Mouse (Mus musculus): Measurements from ENCODE around the gene Trmt2a. TPM values are rescaled to one million over a fixed set of nuclear protein-coding genes. Genes with fewer than 3 reads are reported as not detected.

The Trmt2a gene
- polyA plus RNA-seq, 1 experiment: 56.2 TPM

DNA sequence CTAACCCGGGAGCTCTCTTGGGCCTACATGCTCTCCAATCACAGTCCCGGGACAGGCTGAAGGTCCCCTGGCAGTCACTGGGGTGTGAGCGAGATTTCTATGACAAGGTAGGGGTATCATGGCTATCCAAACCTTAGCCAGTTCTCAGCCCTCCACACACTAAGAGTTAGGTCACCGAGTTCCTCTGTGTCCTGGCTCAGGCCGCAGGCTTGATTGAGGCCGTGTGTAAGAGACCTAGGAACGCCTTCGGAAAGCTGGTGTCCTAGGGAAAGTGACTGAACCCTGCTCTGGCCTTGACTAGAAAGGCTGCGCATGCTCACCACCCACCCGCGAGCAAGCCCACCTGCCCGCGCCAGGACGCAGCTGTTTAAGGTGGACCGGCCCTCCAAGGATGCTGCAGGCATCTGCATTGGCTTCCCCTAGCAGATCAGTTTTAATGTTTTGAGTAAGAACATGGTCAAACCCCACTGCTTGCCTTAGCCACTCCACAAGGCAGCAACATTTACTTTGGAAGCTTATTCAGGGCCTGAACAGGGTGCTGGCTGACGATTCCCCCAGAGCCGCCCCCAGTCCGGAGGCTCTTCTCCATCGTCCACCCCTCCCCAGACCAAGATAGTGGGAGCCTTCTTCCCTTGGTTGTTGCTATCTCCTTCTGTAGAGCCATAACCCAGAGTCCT is 13.0 kb upstream of the Trmt2a start:
- peak overlapping the region; percentile 19 for H3K27ac ChIP-seq (ENCODE audit: insufficient read depth, low read length)
- H3K4me1 ChIP-seq (ENCODE audit: control insufficient read depth, insufficient read depth, insufficient read length): peaks cover 9% of the 10 kb centered on the region; the same call in 1 of the 2 replicates
- no peaks in the 10 kb centered on the region for H3K27me3 ChIP-seq (ENCODE audit: control insufficient read depth, insufficient read depth, low read length)
- peaks cover 5% of the 10 kb centered on the region for H3K36me3 ChIP-seq (ENCODE audit: control insufficient read depth, insufficient read depth, low read length)
- peak overlapping the region; percentile 67 for H3K4me3 ChIP-seq (ENCODE audit: extremely low read depth, insufficient read depth, insufficient read length)
- peak in 1 of 2 experiments; percentile 48 for DNase-seq (ENCODE audit: low read depth in 1 of 2, low spot score in 2 of 2)
- no peak for TF ChIP-seq CTCF (IDR thresholded peaks at IDR 0.05; ENCODE audit: extremely low read depth, insufficient read depth, insufficient read length, insufficient replicate concordance)
- WGBS: 15% methylated on average over 19 of the region's 19 CpGs

DNA sequence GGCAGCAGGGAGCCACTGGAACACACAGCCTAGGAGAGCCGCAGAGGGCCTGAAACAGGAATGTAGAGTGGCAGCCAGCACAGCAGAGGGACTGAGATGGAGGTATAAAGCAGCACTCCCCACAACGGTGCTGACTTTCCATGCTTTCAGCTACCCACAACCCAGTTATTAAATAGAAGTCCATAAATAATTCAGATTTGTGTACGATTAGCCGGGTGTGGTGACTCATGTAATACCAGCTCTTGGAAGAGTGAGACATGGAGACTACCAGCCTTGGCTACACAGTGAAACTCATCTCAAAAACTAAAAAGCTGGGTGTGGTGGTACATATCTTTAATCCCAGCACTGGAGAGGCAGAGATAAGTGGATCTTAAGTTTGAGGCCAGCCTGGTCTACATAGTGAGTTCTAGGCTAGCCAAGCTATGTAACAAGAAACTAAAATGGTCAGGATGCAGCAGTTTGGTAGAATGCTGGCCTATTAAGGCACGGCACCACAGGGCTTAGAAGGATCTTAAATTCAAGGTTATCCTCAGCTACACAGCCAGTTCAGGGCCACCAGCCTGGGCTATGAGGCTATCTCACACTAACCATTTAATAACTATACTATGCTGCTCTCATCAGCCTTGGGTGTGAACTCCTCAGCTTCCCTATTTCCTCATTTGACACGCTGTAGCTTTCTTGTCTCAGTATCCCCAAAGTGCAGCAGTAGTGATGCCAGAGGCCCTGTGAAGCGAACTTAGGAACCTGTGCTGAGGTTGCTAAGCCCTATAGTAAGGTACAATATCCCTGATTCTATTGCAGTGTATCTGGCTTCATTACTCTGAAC is 11.6 kb upstream of the Trmt2a start:
- DNase-seq (ENCODE audit: low read depth in 1 of 2, low spot score in 2 of 2): no peak
- 85% methylated on average over 7 of the region's 7 CpGs for WGBS
- Histone ChIP-seq H3K27me3 (ENCODE audit: control insufficient read depth, insufficient read depth, low read length) (no peaks in the 10 kb centered on the region), H3K27ac (ENCODE audit: insufficient read depth, low read length) (no peak overlapping the region), H3K4me3 (ENCODE audit: extremely low read depth, insufficient read depth, insufficient read length) (no peak overlapping the region), H3K36me3 (ENCODE audit: control insufficient read depth, insufficient read depth, low read length) (peaks cover 13% of the 10 kb centered on the region), H3K4me1 (ENCODE audit: control insufficient read depth, insufficient read depth, insufficient read length) (peaks cover 7% of the 10 kb centered on the region; the same call in 1 of the 2 replicates)
- TF ChIP-seq CTCF (IDR thresholded peaks at IDR 0.05; ENCODE audit: extremely low read depth, insufficient read depth, insufficient read length, insufficient replicate concordance): no peak
- no peak for TF ChIP-seq POLR2A (IDR thresholded peaks at IDR 0.05; ENCODE audit: low read depth, low read length)

DNA sequence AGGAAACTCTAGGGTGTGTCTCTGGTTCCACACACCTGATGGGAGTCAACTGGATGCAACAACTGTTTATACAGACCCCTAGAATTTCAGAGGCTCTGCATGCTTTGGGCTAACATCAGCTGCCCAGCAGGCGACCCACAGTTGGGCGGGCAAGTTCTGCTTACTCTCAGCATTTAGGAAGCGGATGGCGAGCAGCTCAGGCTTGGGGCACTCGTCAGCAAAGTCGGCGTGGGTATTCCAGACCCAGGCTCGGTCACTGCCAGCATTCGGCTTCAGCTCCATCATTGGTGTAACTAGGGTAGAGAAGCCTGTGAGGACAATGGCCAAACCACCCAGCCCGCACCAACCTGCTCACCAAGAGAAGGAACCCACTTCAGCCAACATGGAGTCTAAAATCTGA is 6.9 kb upstream of the Trmt2a start:
- 94% methylated on average over 10 of the region's 10 CpGs for WGBS
- DNase-seq (ENCODE audit: low read depth in 1 of 2, low spot score in 2 of 2): no peak
- peaks cover 30% of the 10 kb centered on the region for H3K36me3 ChIP-seq (ENCODE audit: control insufficient read depth, insufficient read depth, low read length)
- no peak overlapping the region for H3K27ac ChIP-seq (ENCODE audit: insufficient read depth, low read length)
- TF ChIP-seq CTCF (IDR thresholded peaks at IDR 0.05; ENCODE audit: extremely low read depth, insufficient read depth, insufficient read length, insufficient replicate concordance) (no peak), POLR2A (IDR thresholded peaks at IDR 0.05; ENCODE audit: low read depth, low read length) (no peak)
- H3K27me3 ChIP-seq (ENCODE audit: control insufficient read depth, insufficient read depth, low read length): no peaks in the 10 kb centered on the region
- no peak overlapping the region for H3K4me3 ChIP-seq (ENCODE audit: extremely low read depth, insufficient read depth, insufficient read length)
- H3K4me1 ChIP-seq (ENCODE audit: control insufficient read depth, insufficient read depth, insufficient read length): no peaks in the 10 kb centered on the region

GRCm38 (mm10) chr16:18247521-18248399 is 719 bp upstream of the Trmt2a start:
- no peaks in the 10 kb centered on the region for H3K27me3 ChIP-seq (ENCODE audit: control insufficient read depth, insufficient read depth, low read length)
- peaks cover 6% of the 10 kb centered on the region; the same call in 1 of the 2 replicates for H3K4me1 ChIP-seq (ENCODE audit: control insufficient read depth, insufficient read depth, insufficient read length)
- peaks cover 30% of the 10 kb centered on the region for H3K36me3 ChIP-seq (ENCODE audit: control insufficient read depth, insufficient read depth, low read length)
- TF ChIP-seq CTCF (IDR thresholded peaks at IDR 0.05; ENCODE audit: extremely low read depth, insufficient read depth, insufficient read length, insufficient replicate concordance) (no peak), POLR2A (IDR thresholded peaks at IDR 0.05; ENCODE audit: low read depth, low read length) (no peak)
- no peak for DNase-seq (ENCODE audit: low read depth in 1 of 2, low spot score in 2 of 2)
- H3K27ac ChIP-seq (ENCODE audit: insufficient read depth, low read length): peak overlapping the region; percentile 61
- H3K4me3 ChIP-seq (ENCODE audit: extremely low read depth, insufficient read depth, insufficient read length): peak overlapping the region; percentile 69
- under 1% methylated on average over 33 of the region's 33 CpGs for WGBS

DNA sequence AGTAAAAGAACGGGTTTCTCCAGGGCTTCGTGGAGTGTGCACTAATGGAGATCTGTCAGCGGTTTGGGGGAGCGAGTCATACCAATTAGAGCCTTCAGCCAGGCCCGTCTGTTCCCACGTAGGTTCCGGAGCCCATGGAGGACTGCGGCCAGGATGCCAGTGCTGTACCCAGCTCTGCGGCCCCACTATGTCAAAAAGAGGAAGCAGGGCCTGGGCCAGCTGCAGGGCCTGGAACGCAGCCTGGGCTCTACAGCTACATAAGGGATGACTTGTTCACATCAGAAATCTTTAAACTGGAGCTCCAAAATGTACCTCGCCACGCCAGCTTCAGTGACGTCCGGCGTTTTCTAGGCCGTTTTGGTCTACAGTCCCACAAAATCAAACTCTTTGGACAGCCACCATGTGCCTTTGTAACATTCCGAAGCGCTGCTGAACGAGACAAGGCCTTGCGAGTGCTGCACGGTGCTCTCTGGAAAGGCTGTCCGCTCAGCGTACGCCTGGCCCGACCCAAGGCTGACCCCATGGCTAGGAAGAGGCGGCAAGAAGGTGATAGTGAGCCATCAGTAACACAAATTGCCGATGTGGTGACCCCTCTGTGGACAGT is 987 bp downstream of the Trmt2a start:
- 3% methylated on average over 27 of the region's 27 CpGs for WGBS
- Histone ChIP-seq H3K27ac (ENCODE audit: insufficient read depth, low read length) (peak overlapping the region; percentile 74), H3K4me3 (ENCODE audit: extremely low read depth, insufficient read depth, insufficient read length) (peak overlapping the region; percentile 69), H3K36me3 (ENCODE audit: control insufficient read depth, insufficient read depth, low read length) (peaks cover 39% of the 10 kb centered on the region), H3K27me3 (ENCODE audit: control insufficient read depth, insufficient read depth, low read length) (no peaks in the 10 kb centered on the region), H3K4me1 (ENCODE audit: control insufficient read depth, insufficient read depth, insufficient read length) (peaks cover 6% of the 10 kb centered on the region; the same call in 1 of the 2 replicates)
- no peak for TF ChIP-seq CTCF (IDR thresholded peaks at IDR 0.05; ENCODE audit: extremely low read depth, insufficient read depth, insufficient read length, insufficient replicate concordance)
- TF ChIP-seq POLR2A (IDR thresholded peaks at IDR 0.05; ENCODE audit: low read depth, low read length): no peak
- DNase-seq (ENCODE audit: low read depth in 1 of 2, low spot score in 2 of 2): peak; percentile 41 to 65

DNA sequence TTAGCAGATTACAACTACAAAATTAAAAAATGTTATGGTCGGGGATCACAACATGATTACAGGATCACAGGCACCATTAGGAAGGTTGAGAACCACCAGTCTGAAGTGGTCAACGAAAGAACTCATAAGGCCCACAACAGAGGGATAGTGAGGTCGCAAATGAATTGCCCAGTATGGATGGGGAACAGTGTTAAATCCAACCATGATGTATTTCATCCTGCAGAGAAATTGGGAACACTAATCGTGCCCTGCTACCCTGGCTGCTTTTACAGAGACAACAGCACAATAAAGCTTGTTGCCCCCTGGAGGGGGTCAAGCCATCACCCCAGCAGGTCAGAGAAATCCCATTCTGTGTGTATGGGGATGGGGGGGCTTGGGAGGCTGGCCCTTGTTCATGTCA is 1.8 kb downstream of the Trmt2a start:
- H3K27me3 ChIP-seq (ENCODE audit: control insufficient read depth, insufficient read depth, low read length): no peaks in the 10 kb centered on the region
- WGBS: 62% methylated on average over 4 of the region's 4 CpGs
- H3K36me3 ChIP-seq (ENCODE audit: control insufficient read depth, insufficient read depth, low read length): peaks cover 33% of the 10 kb centered on the region
- DNase-seq (ENCODE audit: low read depth in 1 of 2, low spot score in 2 of 2): no peak
- no peak for TF ChIP-seq POLR2A (IDR thresholded peaks at IDR 0.05; ENCODE audit: low read depth, low read length)
- no peak for TF ChIP-seq CTCF (IDR thresholded peaks at IDR 0.05; ENCODE audit: extremely low read depth, insufficient read depth, insufficient read length, insufficient replicate concordance)
- H3K4me1 ChIP-seq (ENCODE audit: control insufficient read depth, insufficient read depth, insufficient read length): peaks cover 6% of the 10 kb centered on the region; the same call in 1 of the 2 replicates
- H3K4me3 ChIP-seq (ENCODE audit: extremely low read depth, insufficient read depth, insufficient read length): no peak overlapping the region
- H3K27ac ChIP-seq (ENCODE audit: insufficient read depth, low read length): no peak overlapping the region
